Mouse (Mus musculus) cerebellum, adult 2 months (tissue): Measurements from ENCODE around the gene Ptges.

Experiments used
- CTCF ChIP-seq: fragments of 200-500 bp; IDR thresholded peaks from 2 replicates; pipeline ENCODE4 v1.5.1; 2011; ENCODE audit warnings: low read depth, mild to moderate bottlenecking, control low read depth, low read length, moderate library complexity, borderline replicate concordance; ENCODE audit not compliant: insufficient read depth
- POLR2A ChIP-seq: fragments of 200-500 bp; IDR thresholded peaks from 2 replicates; pipeline ENCODE4 v1.6.1; 2011; ENCODE audit warnings: low read length, control low read depth, borderline replicate concordance; ENCODE audit not compliant: insufficient read depth

- no peak for TF ChIP-seq CTCF
- TF ChIP-seq POLR2A, result no peak
Measured at GRCm38 (mm10) chr2:30865426-30865825, 64.2 kb downstream of the Ptges start.
